Mouse (Mus musculus) embryo, embryonic 9.5 days (tissue): ENCODE measurements around the gene Abcc8.

Experiments used
- DNase-seq: peaks from one replicate; pipeline ENCODE4 v3.0.0-alpha.2; 2017; ENCODE audit errors: extremely low spot score

Abcc8 gene

DNA sequence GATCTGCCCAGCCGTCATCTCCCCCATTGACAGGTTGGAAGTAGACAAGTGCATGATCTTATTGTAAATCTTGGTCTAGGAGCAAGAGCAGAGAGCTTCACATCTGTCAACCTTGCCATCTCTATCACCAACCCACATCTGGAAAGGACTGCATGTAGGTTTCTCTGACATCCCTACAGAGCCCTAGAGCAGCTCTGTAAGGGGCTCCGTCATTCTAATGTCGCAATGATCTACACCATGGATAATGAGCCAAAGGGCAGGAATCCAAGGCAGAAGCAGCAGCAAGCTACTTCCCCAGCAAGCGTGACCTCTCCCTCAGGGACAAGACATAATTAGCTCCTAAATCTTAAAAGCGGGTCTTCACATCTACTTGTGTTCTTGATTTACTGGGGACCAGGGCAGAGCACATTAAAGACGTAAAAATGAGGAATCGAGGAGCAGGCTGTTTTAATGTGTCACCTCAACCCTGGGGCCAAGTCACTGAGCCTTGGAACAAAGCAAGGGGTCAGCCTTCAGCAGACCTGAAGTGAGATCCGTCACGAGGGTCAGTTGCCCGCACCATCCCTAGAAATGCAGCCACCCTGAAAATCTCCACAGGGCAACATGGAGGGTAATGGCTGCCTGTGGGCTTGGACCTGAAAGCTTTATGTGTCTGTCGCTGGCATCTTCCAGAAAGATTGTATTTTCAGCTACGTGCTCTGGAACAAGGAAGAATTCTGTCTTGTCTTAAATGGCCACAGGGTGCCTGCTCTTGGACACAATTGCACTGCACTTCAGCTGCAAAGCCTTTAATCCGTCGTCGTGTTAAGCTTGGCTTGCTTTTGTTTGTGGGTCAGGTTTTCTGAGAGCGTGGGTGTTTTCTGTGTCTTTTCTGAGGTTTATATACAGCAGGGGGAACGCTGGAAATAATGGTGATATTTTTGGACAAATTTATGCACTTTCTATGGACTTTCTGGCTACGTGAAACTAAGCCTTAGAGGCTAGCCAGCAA lies 25.0 kb downstream of the Abcc8 start:
- DNase-seq: peak; percentile 25

DNA sequence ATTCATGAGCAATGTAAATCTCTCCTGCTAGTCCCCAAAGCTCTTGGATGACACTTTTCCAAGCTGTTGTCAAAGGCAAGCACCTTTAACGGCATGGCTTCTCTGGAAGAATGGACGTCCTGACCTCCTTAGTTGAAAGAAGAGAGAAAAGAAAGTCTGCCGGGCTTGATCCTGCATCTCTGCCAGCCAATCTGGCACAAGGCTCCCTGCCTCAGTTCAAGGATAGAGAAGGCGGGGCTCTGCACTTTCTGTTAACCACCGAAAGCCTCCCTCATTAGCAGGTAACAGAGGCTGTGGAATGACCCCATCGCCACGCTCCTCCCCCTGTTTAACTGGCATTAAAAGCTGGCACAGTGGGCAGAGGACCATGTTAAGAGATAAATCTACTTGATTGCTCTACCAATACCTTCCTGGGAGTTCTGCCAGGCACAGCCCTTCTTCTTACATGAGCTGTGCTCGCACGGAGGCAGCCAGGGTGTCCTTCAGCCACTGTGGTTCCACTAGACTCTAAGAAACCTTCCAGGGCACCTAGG lies 26.9 kb downstream of the Abcc8 start:
- no peak for DNase-seq

DNA sequence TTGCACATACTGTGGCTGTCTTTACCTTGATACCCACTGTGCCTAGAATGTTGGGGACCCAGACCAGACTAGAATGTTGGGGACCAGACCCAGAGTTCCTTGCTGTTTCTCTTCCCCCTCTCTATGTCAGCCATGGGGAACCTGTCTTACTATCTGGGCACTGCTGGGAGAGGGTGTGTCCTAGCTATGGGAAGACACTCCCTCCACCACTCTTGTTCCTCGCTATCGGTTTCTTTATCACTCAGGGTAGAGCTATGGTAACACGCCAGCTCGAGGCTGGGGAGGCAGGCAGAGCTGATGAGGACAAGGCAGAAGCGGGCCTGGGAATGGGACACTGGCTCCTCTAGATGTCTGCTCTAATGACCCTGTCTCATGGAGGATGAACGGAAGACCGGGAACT lies 32.4 kb downstream of the Abcc8 start:
- DNase-seq: no peak

DNA sequence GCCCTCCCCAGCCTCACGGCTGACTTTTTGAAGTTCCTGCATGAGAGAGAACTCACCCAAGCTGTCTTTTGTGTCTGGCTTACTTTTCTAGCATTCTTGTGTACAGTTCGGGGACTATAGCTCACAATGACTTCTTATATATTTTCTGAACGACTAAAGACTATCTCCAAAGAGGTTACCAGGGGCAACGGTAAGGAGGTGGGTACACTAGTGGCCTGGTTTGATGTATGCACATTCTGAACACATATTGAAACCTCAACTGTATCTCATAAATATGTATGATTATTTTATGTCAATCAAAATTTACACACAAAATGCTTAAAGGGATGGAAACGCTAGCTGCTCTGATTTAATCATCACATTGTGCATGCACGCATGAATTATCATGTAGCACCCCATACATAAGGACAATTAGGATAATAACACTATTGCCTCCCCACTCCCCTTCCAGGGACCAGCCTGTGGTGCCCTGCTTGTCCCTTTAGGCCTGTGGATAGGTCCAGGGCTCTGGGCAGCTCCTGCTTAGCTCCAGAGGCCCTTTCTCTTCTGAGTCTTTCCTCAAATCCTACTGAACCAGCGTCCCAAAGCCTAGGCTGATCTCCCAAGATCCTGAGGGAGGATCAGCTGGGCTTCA lies 33.0 kb downstream of the Abcc8 start:
- DNase-seq: no peak

DNA sequence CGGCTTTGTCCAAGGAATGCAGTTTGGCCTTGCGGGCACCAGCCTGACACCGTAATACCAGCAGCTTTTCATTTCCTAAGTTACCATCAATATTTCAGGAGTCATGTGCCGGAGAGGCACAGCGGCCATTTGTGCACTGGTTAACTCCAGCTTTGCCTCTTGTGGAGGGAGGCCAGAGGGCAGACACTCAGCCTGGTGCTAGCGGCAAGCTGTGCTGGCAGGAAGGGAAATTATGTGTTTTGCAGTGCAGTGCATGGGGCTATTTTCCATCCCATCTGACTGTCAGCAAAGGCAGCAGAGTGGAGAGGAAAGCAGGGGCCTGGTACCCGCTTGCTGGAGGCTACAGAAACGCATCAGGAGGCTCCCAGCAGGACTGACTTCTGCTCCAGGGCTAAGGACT lies 35.8 kb downstream of the Abcc8 start:
- no peak for DNase-seq

DNA sequence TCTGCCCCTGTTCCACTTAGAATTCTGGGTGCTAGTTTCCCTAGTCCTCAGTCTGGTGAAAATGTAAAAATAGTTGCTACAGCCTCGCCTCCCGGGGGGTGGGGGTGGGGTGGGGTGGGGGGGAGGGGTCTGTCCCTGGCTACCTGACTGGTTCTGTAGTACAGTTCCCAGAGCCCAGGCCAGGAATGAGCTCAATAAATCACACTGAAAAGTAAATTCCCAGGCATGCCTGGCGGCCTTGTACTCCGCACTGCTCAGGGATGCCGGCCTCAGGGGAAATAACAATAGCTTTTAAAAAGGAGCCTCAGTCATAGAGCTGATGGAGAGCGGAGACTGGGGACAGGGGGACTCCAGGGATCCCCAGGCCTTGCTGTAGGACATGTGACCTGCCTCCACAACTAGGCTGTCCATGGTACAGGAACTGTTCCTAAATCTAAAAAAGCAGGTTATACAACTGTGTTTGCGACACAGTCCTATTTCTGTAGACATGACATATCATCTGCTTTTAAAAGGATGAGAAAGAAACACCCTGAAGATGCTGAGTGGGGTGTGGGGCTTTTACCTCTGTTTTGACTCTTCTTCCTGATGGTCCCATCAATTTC lies 41.4 kb downstream of the Abcc8 start:
- DNase-seq: no peak

DNA sequence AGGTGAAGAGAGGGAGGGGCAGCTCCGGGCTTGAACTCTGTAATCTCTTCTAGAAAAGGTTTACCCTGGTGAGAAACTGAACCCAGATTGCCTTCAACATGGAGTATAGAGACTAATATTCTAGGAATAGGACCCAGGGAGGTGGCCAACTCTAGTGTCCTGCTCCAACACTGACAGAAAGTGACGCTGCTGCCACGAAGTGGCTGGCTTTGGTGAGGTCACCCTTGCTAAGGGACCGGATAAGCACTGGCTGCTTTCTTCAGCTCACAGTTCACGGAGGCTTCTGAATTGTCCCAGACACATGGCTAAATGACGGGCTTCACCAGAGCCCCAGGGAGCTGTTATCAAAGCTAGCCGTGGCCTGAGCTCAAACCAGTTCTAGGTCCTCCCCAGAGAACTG lies 46.0 kb downstream of the Abcc8 start:
- no peak for DNase-seq

DNA sequence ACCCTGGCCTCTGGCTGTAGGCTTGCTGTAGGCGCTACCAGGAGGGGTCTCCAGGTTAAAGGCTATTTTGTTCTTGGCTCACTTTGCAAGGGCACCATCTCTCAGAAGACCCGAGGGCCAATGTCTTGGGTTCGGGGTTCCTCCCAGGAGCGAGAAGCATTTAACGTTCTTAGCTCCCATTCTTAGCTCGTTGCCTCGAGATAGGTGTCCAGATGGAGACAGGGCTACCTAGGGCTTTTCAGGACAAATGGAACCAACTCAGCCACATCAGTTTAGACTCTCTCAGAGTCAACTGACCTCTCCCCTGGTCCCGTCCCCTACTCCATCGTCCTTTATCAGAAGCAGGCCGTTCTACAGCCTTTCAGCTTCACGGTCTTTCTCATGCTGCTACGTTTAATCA lies 47.6 kb downstream of the Abcc8 start:
- no peak for DNase-seq

DNA sequence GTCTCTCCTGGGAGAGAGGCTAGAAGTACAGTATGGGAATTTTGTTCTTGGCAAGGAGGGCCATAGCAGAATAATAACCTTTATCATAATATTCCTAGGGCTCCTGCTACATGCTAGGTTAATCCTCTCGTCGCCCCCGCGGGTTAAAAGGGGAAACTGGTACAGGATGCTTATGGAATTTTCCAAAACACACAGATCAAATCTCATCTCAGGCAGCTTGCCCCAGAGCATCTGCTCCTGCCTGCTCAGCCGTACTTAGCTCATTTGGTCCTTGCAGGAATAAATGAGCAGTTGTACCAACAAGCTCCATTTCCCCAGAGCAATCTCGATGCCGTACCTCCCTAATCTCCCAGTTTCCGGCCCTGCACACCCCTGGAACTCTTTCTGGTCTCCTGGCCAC lies 48.0 kb downstream of the Abcc8 start:
- DNase-seq: no peak

DNA sequence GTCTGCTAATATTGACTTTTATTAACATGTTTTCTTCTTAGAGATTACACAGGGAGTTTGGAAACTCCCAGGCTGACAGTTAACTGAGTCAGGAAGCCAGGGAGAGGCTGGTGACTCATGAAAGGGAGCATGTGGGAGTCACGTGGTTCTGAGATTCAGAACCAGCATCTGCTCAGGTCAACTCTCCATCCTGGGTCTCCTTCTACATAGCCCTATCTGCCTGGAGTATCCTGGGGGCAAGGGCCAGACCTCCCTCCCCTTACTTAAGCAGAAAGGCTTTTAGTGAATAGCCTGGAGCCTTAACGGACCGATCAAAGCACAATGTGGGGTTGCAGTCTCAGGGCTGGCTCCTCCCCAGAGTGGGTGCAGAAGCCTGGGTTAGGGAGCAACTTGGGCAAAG lies 48.6 kb downstream of the Abcc8 start:
- DNase-seq: no peak

DNA sequence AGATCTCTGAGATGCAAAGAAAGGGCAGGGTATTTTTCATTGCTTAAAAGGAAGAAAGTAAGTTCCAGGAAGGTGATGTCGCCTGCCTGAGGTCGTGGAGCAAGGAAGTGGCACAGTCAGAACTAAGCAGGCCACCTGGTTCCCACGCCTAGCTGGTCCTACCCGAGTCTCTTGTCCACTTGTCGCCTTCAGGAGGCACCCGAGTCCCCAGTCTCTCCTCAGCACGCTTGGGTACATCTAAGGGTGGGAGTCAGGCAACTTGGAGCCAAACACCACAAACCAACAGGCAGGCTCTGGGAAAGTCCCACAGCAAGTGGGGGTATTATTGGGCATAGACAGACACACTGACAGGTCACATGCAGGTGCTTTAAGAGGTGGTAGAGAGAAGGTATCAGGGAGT lies 49.1 kb downstream of the Abcc8 start:
- no peak for DNase-seq

DNA sequence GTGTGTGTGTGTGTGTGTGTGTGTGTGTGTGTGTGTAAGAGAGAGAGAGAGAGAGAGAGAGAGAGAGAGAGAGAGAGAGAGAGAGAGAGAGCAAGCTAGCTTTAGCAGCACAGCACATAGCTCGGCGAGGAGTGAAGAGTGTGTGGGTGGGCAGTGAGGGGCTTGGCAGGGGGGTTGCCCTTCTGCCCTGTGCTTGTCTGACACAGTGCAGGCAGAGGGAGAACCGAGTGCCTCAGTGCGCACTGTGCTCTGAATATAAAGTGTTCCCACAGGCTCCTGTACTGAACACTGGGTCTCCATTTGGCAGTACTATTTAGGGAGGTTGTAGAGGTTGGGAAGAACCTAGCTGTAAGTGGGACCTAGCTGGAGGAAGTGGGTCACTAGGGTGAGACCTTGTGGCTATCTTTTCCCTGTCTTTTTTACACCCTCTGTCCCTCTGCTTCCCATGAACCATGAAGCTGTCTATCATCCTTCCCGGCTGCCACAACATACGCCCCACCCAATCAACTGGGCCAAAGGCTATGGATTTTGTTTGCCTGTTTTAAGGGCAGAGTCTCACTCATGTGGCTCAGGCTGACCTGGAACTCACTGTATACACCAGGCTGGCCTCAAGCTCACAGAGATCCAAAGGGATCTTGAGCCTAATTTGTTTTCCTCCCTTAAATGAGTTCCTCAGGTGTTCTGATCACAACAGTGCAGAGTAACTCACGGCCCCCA lies 50.2 kb downstream of the Abcc8 start:
- DNase-seq: no peak

DNA sequence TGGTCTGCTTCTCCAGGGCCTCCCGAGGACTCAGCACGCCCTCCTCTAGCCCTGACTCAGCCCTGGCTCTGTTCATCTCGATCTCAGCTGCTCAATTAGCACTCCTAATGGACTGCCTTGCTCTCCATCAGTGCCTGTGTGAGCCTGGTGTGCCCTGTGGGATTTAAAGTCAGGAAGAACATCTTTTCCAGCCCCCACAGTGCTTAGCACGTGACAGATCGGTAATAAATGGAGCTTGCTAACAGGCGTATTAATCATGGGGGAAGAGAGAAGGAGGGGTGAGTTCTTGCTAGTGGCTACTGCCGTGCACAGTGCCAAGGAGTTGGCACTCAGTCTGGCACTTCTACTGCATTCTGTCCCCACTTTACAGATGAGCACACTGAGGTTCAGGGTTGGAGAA lies 51.6 kb downstream of the Abcc8 start:
- no peak for DNase-seq

DNA sequence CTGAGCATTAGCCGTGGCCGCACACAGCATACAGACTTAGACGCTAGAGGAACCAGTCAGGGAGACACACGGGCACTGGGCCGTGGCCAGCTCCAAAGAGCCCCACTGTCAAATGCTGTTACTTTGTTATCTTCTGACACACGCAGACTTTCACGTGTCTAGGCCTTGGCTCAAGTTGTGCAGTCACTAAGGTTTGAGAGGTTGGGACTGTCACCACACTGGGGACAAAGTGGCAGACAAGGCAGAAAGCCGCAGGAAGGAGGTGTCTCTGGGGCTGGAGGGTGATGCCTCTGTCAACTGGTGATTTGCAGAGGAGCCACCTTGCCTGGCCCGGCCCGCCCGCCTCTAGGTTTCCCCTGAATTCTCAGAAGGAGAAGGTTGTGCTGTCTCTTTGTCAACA lies 54.5 kb downstream of the Abcc8 start:
- no peak for DNase-seq

DNA sequence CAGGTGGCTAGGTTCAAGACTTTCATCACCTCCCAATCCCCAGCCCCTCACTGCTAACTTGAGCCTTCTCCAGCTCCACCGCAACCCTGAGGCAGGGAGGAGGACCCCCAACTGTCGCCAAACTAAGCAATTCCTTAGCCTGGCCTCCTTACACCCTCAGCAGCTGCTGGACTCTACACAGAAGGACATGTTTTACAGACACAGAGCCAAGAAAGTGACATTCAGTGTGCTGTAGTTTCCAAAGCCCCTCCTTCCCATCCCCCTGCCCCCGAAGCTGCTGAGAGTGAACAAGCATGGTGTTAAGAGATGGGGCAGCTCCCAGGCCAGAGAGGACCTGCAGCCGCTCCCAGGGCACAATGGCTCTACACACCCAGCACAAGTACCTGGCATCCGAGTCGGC lies 55.4 kb downstream of the Abcc8 start:
- DNase-seq: no peak

DNA sequence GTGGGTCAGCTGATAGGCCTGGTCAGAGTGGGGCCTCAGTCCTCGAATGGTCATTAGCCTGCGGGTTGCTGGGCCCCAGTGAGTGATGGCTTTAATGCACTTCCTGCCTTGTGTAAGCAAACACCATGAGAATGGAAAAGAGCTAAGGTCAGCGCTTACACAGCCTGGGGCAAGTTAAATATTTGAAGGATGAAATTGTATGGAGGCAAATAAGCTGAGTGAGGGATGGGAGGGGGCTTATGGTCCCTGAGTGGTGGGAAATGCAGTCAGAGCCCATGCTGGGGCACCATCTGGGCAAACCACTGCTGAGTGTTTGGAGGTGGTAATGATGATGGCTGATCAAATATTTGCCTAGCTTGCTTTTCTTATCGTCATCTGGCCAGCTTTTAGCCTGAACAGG lies 56.9 kb downstream of the Abcc8 start:
- peak; percentile 28 for DNase-seq

DNA sequence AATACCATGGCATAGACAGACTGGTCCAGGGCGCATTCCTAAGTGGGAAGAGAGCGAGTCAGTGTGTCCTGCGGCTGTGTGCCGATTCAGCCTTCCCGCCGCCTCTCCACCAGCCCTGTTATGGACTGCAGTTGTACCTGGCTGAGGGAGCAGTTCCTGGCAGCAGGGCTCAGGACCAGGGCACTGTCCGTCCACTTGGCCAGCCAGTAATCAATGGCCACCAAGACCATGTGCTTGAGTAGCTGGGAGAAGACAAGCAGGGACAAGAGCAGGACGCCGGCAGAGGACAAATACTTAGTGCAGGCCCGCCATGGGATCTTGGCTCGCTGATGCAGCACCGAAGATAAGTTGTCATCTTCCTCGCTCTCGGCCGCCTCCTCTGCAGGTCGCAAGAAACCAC lies 62.8 kb downstream of the Abcc8 start:
- DNase-seq: no peak

DNA sequence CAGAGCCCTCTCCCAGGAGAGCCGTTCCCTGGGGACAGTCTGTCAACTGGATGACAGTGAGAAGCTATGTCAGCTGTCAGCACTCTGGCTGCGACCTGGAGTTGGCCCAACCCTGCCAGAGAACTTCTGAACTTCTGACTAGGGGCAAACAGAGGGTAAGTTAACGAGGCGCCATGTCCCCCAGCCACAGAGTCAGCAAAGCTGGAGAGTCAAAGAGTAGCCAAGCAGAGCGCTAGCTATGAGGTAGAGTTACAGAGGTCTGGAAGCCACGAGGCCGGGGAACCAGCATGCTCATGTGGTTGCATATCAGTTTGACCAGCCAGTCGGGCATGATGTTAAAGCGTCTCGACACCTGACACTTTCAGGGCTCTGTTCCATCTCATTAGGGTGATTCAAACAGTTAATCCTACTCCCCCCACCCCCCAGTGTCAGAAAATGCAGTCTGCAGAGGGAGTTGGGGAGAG lies 63.7 kb downstream of the Abcc8 start:
- DNase-seq: no peak

DNA sequence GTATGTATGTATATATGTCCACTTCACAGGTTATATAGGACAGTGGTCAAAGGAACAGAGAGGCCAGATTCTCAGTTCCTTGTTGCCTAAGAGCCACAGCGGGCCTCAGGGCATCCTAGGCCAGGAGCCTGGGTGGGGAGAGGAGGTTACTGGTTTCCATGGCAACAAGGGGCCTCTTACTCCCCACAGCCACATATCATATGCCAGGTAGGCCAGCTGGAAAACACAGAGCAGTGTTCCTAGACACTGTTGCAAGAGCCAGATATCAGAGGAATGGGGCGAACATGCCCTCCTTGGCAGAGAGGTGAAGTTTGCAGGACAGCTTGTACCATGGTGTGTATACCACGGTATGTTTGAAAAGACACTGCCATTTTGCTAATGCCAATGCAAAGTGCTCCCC lies 66.4 kb downstream of the Abcc8 start:
- no peak for DNase-seq

DNA sequence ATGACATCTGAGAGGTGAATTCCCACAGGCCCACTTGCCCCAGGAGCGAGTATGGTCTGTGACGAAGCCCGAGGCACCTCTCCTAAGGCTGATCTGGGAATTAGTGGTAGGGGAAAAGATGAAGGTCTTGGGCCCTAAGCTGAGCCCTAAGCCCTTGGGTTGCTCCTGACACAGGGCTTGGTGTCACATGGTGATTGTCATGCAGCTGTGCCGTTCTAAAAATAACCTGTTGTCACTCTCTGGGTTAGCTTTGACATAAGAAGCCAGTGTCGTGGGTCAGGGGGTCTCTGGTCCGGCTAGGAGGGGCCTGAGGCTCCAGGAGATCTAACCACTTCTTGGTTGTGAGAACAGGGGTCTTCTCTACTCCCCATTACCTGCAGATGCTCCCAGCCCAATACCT lies 67.9 kb downstream of the Abcc8 start:
- no peak for DNase-seq

DNA sequence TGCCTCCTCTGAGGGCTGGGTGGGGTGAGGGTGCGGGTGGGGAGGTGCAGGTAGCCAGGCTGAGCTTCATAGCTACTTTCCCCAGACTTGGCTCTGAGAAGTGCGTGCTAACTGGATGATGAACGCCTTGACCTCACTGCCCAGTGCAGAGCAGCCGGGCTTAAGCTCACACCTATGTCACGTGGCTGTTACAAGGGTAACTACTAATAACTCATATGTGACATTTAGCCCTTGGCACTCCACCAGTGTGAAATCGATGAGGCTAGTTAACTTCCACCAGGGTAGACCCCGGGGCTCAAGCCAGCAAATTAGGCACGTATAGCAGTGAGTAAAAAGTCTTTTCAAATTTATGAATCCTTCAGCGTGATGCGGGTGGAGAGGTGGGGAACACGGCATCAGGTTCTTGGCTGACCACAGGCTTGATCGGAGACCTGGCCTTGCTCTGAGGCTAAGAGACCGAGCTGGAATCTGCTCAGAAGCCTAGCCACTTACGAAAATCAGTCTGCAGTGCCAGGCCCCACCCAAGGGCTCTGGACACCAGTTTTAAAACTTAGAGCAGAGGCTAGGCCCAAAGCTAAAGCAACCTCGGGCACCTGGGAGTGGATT lies 68.5 kb downstream of the Abcc8 start:
- DNase-seq: no peak
